Mouse (Mus musculus) bone marrow, adult 2 months (tissue): ENCODE measurements around the gene Pdzd11.

ENCODE experiments used
- CTCF ChIP-seq: fragments of 200-500 bp; IDR thresholded peaks from 2 replicates; pipeline ENCODE4 v1.5.1; 2011; ENCODE audit warnings: low read length, control low read depth; ENCODE audit not compliant: control insufficient read depth, insufficient read depth
- POLR2A ChIP-seq: fragments of 200-500 bp; IDR thresholded peaks from 2 replicates; pipeline ENCODE4 v1.6.1; 2011; ENCODE audit warnings: low read depth, mild to moderate bottlenecking, control low read depth, low read length, borderline replicate concordance; ENCODE audit not compliant: control insufficient read depth

DNA sequence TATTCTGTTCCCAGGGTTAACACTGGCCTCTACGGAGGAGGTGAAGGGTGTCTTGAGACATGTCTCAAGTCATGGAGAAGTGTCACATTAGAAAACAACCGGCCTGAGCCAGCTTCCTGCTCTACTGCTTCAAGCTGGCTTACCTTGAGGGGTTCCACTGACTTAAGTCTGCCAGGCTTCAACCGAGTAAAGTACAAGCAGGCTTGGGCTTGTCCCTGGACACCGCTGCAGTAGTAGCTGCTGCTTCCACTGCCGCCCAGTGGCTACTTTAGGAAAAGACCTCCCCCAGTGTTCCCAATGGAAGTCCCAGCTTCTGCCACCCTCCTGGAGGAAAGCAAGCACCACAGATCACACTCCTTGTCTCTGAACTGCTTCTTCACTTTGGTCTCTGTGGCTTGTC, 28.9 kb downstream of the Pdzd11 start:
- TF ChIP-seq CTCF (no peak), POLR2A (no peak)
